Mouse (Mus musculus) cerebral cortex, adult 2 months (tissue): Measurements from ENCODE around the gene Fam131a.

Experiments
- WGBS: fragments of 180-500 bp; shearing (Covaris S2); methylation state at CpG from one replicate; pipeline ENCODE4 v1.1.7; 2018; 5-methylcytosine and 5-hydroxymethylcytosine counted together

Gene Fam131a

DNA sequence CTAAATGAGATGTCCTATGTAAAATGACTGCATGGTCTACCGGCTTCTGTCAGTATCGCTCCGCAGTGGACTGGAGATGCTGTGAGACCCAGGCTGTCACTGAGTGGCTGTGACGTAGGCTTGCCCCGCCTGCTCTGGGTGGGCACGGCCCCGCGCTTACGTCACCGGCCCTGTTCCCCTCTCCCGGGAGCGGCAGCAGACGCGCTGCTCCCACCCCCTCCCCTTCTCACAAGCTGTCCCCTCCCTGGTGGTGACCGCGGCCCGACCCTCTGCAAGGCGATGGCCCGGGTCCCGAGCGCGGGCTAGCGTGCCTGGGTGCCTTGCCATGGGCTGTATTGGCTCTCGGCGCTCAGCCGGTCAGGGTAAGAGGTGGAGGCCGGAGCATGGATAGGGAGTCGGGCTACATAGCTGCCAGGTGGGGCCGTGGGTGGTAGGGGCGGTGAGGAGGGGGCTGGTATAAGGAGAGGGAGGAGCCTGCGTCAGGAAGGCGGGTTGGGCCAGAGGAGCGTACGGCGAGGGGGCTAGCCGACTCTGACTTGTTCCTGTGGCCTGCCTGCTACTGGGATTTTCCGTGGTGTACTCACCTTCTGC lies at the start of gene Fam131a:
Gene Fam131a, plus strand, starts transcription at position 131 of the 591 bp plus-strand sequence.
- WGBS = 1% methylated on average over 37 of the region's 37 CpGs

- WGBS = 87% methylated on average over 7 of the region's 7 CpGs
Observed at GRCm38 (mm10) chr16:20643911-20644310, 49.1 kb upstream of the Fam131a start.

DNA sequence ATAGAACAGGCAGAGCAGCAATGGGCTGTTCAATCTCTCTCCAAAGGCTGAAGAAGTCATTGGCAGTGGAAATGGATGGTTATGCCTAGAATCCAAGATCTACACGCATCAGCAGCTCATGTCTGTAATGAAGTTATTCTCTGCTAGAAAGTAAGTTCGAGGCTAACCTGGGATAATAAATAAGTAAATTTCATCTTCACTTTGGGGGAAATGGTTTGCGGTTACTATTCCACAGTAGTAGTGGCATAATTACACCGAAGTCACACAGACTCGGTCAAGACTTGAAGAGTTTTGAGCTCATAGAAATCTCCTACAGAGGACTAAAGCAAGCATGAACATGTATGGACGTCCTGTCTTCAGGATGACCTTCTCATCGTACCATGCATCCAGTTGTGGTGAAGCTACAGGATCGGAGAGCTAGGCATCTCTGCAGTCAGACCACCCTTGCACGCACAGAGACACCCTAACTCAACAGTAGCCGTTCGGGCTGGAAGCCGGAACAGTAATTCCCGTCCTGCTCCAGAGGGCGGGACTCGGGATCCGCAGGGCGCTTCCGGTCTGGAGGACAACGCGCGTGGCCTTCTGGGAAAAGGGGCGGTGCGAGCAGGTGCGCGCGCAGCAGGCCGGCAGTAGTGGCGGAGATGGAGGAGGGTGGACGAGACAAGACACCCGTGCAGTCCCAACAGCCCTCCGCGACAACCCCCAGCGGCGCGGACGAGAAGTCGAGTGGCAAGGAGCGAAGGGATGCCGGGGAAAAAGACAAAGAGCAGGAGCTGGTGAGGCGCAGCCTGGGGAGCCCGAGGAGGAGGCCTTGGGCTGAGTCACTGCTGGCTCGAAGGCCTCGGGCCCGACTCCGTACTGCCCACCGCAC lies 41.7 kb upstream of the Fam131a start, which contains the start of gene Psmd2:
Gene Psmd2, plus strand, starts transcription at position 577 of the 871 bp plus-strand sequence.
- 1% methylated on average over 46 of the region's 46 CpGs for WGBS

DNA sequence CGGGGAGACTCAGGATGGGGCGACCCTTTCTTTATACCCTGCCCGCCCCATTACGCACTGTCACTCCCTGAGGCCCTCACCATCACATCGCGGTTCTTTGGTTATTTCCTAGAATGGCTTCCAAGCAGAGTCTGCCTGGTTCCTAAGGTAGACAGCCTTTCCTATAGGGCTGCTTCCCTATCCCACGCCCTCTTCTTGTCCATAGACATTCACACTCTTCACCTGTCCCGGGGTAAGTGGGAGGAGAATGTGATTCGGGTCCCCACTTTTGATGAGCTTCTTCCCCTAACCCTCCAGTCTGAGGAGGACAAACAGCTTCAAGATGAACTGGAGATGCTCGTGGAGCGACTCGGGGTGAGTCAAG lies 41.1 kb upstream of the Fam131a start:
- 5% methylated on average over 12 of the region's 12 CpGs for WGBS

- 40% methylated on average over 2 of the region's 2 CpGs for WGBS
Observed at GRCm38 (mm10) chr16:20653315-20653714, 39.7 kb upstream of the Fam131a start.

GRCm38 (mm10) chr16:20657661-20658060 lies 35.4 kb upstream of the Fam131a start:
- WGBS = 73% methylated on average over 4 of the region's 4 CpGs

GRCm38 (mm10) chr16:20668013-20668412 lies 25.0 kb upstream of the Fam131a start, which contains the start of gene Eif4g1:
Gene Eif4g1, plus strand, starts transcription at chr16:20668313.
- WGBS = 96% methylated on average over 5 of the region's 6 CpGs

GRCm38 (mm10) chr16:20670291-20670690 lies 22.8 kb upstream of the Fam131a start:
- 89% methylated on average over 3 of the region's 3 CpGs for WGBS

DNA sequence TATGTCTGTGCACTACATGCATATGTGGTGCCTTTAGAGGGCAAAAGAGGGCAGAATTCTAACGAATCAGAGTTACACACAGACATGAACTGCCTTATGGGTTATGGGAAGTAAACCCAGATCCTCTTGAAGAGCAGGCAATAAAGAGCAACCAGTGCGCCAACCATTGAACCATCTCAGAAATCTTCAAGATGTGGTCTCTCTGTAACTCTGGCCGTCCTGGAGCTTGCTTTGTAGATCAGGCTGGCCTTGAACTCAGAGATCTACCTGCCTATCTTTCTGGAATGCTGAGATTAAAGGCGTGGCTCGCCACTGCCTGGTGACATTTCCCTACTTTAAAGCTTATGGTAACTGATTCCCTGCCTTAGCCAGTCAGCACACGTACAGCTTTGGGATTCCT lies 21.2 kb upstream of the Fam131a start:
- 21% methylated on average over 6 of the region's 6 CpGs for WGBS

DNA sequence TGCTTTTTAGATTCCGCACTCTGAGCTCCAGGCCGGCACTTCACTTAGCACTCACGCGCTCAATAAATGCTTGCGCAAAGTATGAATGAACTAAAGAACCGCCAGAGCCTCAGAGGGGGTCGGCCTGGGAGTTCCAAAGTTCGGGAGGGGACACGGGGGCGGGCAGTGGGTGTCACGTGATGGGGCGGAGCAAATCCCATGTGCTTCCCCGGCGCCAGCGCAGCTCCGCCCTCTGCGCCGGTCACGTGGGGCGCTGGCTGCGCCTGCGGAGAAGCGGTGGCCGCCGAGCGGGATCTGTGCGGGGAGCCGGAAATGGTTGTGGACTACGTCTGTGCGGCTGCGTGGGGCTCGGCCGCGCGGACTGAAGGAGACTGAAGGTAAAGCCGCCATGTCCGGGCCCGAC lies 20.5 kb upstream of the Fam131a start:
- under 1% methylated on average over 37 of the region's 38 CpGs for WGBS

GRCm38 (mm10) chr16:20672965-20673705 lies 19.9 kb upstream of the Fam131a start:
- WGBS = under 1% methylated on average over 70 of the region's 78 CpGs

DNA sequence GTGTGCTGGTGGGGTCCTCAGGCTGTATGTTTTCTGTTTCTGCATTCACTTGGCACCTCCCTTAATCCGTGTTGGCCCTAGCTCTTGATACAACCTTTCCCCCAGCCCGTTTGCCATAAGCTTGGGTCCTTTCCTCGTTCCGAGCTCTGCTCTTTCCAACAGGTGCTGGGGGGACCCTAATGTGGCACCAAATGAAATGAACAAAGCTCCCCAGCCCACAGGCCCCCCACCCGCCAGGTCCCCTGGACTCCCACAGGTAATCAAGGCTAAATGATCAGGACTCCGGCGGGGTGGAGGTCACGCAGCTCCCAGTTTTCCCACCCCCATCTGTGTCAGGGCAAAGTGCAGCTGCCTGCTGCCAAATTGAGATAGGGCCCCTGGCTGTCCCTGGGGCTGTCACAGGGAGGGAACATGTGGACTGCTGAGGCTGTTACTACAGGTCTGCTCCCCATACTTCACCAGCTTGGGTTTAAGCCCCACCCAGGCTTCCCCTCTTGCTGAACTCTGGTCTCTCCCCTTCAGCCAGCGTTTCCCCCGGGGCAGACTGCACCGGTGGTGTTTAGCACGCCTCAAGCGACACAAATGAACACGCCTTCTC lies 19.2 kb upstream of the Fam131a start:
- WGBS = 8% methylated on average over 14 of the region's 14 CpGs

GRCm38 (mm10) chr16:20675213-20675612 lies 17.8 kb upstream of the Fam131a start:
- 81% methylated on average over 6 of the region's 6 CpGs for WGBS

GRCm38 (mm10) chr16:20676702-20677101 lies 16.3 kb upstream of the Fam131a start:
- 69% methylated on average over 4 of the region's 4 CpGs for WGBS

DNA sequence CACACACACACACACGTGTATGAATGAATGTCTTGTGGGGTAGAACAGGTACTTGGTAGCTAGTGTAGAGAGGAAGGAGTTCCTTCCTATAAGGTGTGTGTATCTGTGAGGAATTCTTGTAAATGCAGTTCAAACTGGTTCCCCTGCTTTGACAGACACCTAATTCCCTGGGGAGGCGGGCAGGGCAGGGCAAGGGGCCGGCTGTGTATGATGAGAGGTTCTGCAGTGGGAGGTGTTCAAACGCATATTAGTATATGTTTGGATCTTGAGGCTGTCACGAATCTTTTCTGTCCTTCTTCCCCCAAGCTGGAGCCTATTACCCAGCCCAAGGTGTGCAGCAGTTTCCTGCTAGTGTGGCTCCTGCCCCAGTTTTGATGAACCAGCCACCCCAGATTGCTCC lies 15.7 kb upstream of the Fam131a start:
- WGBS = 58% methylated on average over 5 of the region's 5 CpGs

DNA sequence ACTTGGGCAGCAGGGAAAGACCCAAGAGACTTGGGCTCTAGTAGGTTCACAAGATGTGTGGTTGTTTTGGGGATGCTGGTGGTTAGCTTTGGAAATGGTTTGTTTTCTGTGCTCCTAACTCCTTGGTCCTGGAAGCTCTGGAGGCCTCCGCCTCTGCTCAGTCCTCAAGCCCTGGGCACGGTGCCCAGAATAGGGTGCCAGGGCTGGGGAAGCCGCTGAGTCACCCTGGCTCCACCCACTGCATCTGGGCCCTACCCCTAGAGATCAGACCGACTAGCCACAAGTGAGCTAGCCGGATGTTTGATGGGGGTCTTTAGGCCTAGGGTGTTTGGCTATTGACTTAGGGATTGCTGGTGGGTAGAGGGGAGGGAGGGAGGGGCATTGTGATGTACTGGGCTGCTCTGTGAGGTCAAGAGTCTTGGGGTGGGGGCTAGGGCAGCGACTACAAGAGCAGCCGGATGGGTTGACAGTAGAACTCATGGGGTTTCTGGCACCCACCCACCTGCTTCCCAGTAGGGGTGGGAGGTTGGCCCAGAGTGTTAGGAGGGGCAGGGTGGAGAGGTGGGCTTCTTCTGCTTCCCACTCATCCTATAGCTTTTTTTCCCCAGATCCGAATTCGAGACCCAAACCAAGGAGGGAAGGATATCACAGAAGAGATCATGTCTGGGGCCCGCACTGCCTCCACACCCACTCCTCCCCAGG lies 14.9 kb upstream of the Fam131a start:
- 36% methylated on average over 10 of the region's 10 CpGs for WGBS

DNA sequence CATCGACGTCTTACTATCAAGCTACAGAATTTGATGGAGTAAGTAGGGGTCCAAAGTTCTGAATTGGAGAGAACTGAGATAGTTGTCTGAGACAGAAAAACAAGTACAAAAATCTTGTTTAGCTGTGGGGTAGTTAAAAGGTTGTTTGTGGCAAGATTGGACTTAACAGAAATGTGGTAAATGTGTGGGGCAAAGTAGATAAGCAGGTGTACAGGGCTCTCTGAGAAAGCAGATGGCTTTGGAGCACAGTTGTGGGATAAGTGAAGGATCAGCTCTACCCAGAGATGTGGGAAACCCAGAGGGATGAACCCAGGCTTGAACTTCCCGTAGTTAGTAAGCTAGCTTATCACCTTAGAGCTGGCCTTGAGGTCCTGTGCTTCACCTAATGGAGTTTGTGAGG lies 2.3 kb upstream of the Fam131a start:
- 82% methylated on average over 3 of the region's 3 CpGs for WGBS

DNA sequence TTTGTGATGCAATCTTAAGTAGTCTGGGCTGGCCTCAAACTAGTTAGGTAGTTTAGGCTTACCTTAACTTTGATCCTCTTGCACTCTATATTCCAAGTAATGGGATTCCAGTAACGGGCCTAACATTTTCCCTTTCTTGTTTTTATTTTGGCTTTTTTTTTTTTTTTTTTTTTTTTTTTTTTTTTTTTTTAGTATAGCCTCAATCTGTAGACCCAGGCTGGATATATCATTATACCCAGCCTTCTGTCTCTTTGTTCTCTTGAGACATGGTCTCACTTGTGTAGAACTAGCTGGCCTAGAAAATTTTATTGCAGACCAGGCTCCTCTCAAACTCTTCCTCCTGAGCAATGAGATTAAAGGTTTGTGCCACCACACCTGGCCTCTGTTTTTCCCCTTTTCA lies 1.4 kb upstream of the Fam131a start:
- 36% methylated on average over 1 of the region's 1 CpGs for WGBS

- 31% methylated on average over 16 of the region's 16 CpGs for WGBS
Observed at GRCm38 (mm10) chr16:20692241-20692965, 638 bp upstream of the Fam131a start.

GRCm38 (mm10) chr16:20694781-20695180 lies 1.7 kb downstream of the Fam131a start:
- WGBS = 19% methylated on average over 8 of the region's 8 CpGs
